Mouse (Mus musculus): ENCODE data around the gene Eif5a.
A peak's percentile ranks its signal among the peaks of the same experiment; 100 is the strongest.

DNA sequence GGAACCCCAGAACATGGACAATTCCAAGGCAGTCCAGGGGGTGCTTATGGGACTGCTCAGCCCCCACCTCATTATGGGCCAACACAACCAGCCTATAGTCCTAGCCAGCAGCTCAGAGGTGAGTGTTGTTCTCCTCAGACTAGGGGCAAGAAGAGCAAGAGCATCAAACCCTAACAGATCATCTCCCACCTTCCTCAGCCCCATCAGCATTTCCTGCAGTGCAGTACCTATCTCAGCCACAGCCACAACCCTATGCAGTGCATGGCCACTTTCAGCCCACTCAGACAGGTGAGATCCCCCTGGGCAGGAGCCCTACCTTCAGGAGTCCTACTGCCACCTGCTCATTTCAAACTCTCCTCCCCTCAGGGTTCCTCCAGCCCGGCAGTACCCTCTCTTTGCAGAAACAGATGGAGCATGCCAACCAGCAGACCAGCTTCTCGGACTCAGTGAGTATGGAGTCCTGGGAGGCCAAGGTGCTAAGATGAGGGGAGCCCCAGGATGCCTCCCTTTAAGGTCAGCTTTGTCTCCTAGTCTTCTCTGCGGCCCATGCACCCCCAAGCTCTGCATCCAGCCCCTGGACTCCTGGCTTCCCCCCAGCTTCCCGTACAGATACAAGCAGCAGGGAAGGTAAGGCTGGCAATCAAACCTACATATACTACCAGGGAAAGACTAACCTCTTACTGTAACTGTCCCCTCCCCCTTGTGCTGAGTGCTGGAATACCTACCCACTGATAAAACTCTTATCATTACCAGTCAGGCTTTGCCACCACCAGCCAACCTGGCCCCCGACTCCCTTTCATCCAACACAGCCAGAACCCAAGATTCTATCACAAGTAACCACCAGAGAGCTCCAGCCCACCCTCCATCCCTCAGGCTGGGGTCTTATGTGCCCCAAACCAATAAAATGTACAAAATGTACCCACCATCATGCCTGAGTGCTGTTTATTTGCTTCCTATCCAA lies 5.8 kb downstream of the Eif5a start:
- TF ChIP-seq CTCF (IDR thresholded peaks at IDR 0.05; ENCODE audit: control insufficient read depth, insufficient read depth, insufficient replicate concordance, low read depth, low read length): no peak
- peak; percentile 17; the same call in 1 of the 2 replicates for TF ChIP-seq POLR2A (IDR thresholded peaks at IDR 0.05; ENCODE audit: control insufficient read depth, low read depth, low read length)

All from testis, adult 2 months (tissue).